Mouse (Mus musculus): ENCODE measurements around the gene Tspan18. TPM values are rescaled to one million over a fixed set of nuclear protein-coding genes. Genes with fewer than 3 reads are reported as not detected.

Gene Tspan18
- total RNA-seq, 4 experiments from 2014 or later = 7.3 to 9.9 (median 9.0) TPM

- no peak for DNase-seq (ENCODE audit: low spot score)
Measured at GRCm38 (mm10) chr2:93218353-93218990, 115.8 kb downstream of the Tspan18 start.

GRCm38 (mm10) chr2:93217015-93217414 is 117.3 kb downstream of the Tspan18 start:
- DNase-seq (ENCODE audit: low spot score) = peak; percentile 83

GRCm38 (mm10) chr2:93215790-93216189 is 118.5 kb downstream of the Tspan18 start:
- no peak for DNase-seq (ENCODE audit: low spot score)

- DNase-seq (ENCODE audit: low spot score) = peak; percentile 48
Measured at GRCm38 (mm10) chr2:93214192-93214591, 120.1 kb downstream of the Tspan18 start.

GRCm38 (mm10) chr2:93212865-93213264 is 121.4 kb downstream of the Tspan18 start:
- DNase-seq (ENCODE audit: low spot score) = no peak

- DNase-seq (ENCODE audit: low spot score) = no peak
Measured at GRCm38 (mm10) chr2:93212386-93212785, 121.9 kb downstream of the Tspan18 start.

- DNase-seq (ENCODE audit: low spot score) = no peak
Measured at GRCm38 (mm10) chr2:93206126-93206525, 128.2 kb downstream of the Tspan18 start.

GRCm38 (mm10) chr2:93204571-93204970 is 129.7 kb downstream of the Tspan18 start:
- no peak for DNase-seq (ENCODE audit: low spot score)

GRCm38 (mm10) chr2:93203682-93204081 is 130.6 kb downstream of the Tspan18 start:
- DNase-seq (ENCODE audit: low spot score) = peak; percentile 59

- no peak for DNase-seq (ENCODE audit: low spot score)
Measured at GRCm38 (mm10) chr2:93202782-93203181, 131.5 kb downstream of the Tspan18 start.

- no peak for DNase-seq (ENCODE audit: low spot score)
Measured at GRCm38 (mm10) chr2:93201997-93202396, 132.3 kb downstream of the Tspan18 start.

- no peak for DNase-seq (ENCODE audit: low spot score)
Measured at GRCm38 (mm10) chr2:93200681-93201340, 133.5 kb downstream of the Tspan18 start.

- DNase-seq (ENCODE audit: low spot score) = peak; percentile 86
Measured at GRCm38 (mm10) chr2:93199531-93199974, 134.8 kb downstream of the Tspan18 start.

- DNase-seq (ENCODE audit: low spot score) = peak; percentile 93
Measured at GRCm38 (mm10) chr2:93198846-93199245, 135.5 kb downstream of the Tspan18 start.

- no peak for DNase-seq (ENCODE audit: low spot score)
Measured at GRCm38 (mm10) chr2:93193806-93194205, 140.5 kb downstream of the Tspan18 start.

- no peak for DNase-seq (ENCODE audit: low spot score)
Measured at GRCm38 (mm10) chr2:93192671-93193080, 141.6 kb downstream of the Tspan18 start.

- no peak for DNase-seq (ENCODE audit: low spot score)
Measured at GRCm38 (mm10) chr2:93192182-93192560, 142.1 kb downstream of the Tspan18 start.

- DNase-seq (ENCODE audit: low spot score) = no peak
Measured at GRCm38 (mm10) chr2:93191488-93192181, 142.7 kb downstream of the Tspan18 start.

- no peak for DNase-seq (ENCODE audit: low spot score)
Measured at GRCm38 (mm10) chr2:93190771-93191487, 143.4 kb downstream of the Tspan18 start.

- peak; percentile 57 for DNase-seq (ENCODE audit: low spot score)
Measured at GRCm38 (mm10) chr2:93188761-93189458, 145.4 kb downstream of the Tspan18 start.

- peak; percentile 11 for DNase-seq (ENCODE audit: low spot score)
Measured at GRCm38 (mm10) chr2:93188020-93188760, 146.1 kb downstream of the Tspan18 start.

All from heart, adult 8-10 months (tissue).